ENCODE assay signal across 12 mouse cellular contexts in genomic region chr14:123376167-123376855, GRCm38 (mm10).
DNase-seq lines count a peak whose midpoint lies in the region; ATAC-seq and TF ChIP-seq lines count a peak whose summit lies in the region.
"Had no signal": no experiment of that assay in that cellular context is flagged by ENCODE, and none has a peak within 500 bp of the region (broad histone marks: within the 10 kb centered on the region; RNA-seq: fewer than 3 reads in every experiment).

No protein-coding gene starts in this region.

- peak; percentile 86 for ATAC-seq in Patski
- ATAC-seq in forebrain, embryonic 15.5 days (replicated peaks) = peak; percentile 36; the same call in 1 of the 2 replicates
- peak; percentile 39; the same call in 1 of the 2 replicates for ATAC-seq in midbrain, embryonic 16.5 days
- ATAC-seq in lung, postnatal 0 days = no peak

- H3K4me1 ChIP-seq in forebrain, embryonic 15.5 days = no peaks in the 10 kb centered on the region
- H3K4me1 ChIP-seq in midbrain, embryonic 16.5 days (ENCODE audit: control insufficient read depth, insufficient read depth, low read length) = no peaks in the 10 kb centered on the region; the same call in 1 of the 2 replicates
- no peaks in the 10 kb centered on the region for H3K4me1 ChIP-seq in lung, postnatal 0 days (ENCODE audit: insufficient read depth, low read depth, low read length)
- H3K4me1 ChIP-seq: liver, embryonic 15.5 days; megakaryocyte, embryonic 14.5 days had no signal

- in situ Hi-C loops in Patski (cut with MboI; ENCODE audit: low pct_unique_long_range_greater_than_20kb) = no loop called here

- no peak overlapping the region for H3K9ac ChIP-seq in forebrain, embryonic 15.5 days (replicated peaks)
- H3K9ac ChIP-seq in midbrain, embryonic 16.5 days (ENCODE audit: low read depth, low read length) = no peak overlapping the region
- H3K9ac ChIP-seq in lung, postnatal 0 days (replicated peaks; ENCODE audit: low read depth) = no peak overlapping the region
- H3K9ac ChIP-seq: liver, embryonic 15.5 days had no signal

- POLR2A ChIA-PET in Patski (lab: Charles Lee) = no interaction called here

- no peaks in the 10 kb centered on the region for H3K36me3 ChIP-seq in forebrain, embryonic 15.5 days
- H3K36me3 ChIP-seq in midbrain, embryonic 16.5 days (ENCODE audit: control insufficient read depth, insufficient read depth, low read length) = no peaks in the 10 kb centered on the region
- H3K36me3 ChIP-seq in lung, postnatal 0 days (ENCODE audit: insufficient read depth, low read length) = no peaks in the 10 kb centered on the region
- H3K36me3 ChIP-seq: liver, embryonic 15.5 days had no signal

- CTCF ChIA-PET in Patski (lab: Charles Lee) = interaction anchor here (0.6 kb wide), 1 partner anchor 1056 kb away, joined by 3 read pairs; no protein-coding TSS in a partner anchor

- 61% methylated on average over 7 of the region's 7 CpGs for WGBS in forebrain, embryonic 15.5 days
- 46% methylated on average over 7 of the region's 7 CpGs for WGBS in midbrain, embryonic 16.5 days
- 87% methylated on average over 7 of the region's 7 CpGs for WGBS in lung, postnatal 0 days

- peaks cover 10% of the 10 kb centered on the region for H3K27me3 ChIP-seq in Patski
- no peaks in the 10 kb centered on the region for H3K27me3 ChIP-seq in forebrain, embryonic 15.5 days
- H3K27me3 ChIP-seq in midbrain, embryonic 16.5 days (ENCODE audit: control insufficient read depth, insufficient read depth, low read depth, low read length) = no peaks in the 10 kb centered on the region
- no peaks in the 10 kb centered on the region for H3K27me3 ChIP-seq in lung, postnatal 0 days (replicated peaks; ENCODE audit: insufficient read depth, low read length)
- H3K27me3 ChIP-seq: liver, embryonic 15.5 days; megakaryocyte, embryonic 14.5 days had no signal

- no peak for TF ChIP-seq EP300 in lung, postnatal 0 days (IDR thresholded peaks at IDR 0.05)

- H3K4me2 ChIP-seq in forebrain, embryonic 15.5 days (replicated peaks) = no peak overlapping the region
- no peak overlapping the region for H3K4me2 ChIP-seq in midbrain, embryonic 16.5 days (ENCODE audit: low read length)
- H3K4me2 ChIP-seq in lung, postnatal 0 days (replicated peaks; ENCODE audit: low read depth, low read length) = no peak overlapping the region
- H3K4me2 ChIP-seq: liver, embryonic 15.5 days had no signal

- peak; percentile 9 for DNase-seq in Patski (ENCODE audit: low read depth, low spot score)
- peak; percentile 43 to 54 for DNase-seq in layer of hippocampus, adult 8-10 months (ENCODE audit: low spot score in 2 of 2)
- no peak for DNase-seq in c-Kit-positive CD71-positive TER-119-positive erythroid progenitor cells, embryonic 14.5 days (ENCODE audit: low spot score)
- DNase-seq in kidney, adult 11 months = no peak
- no peak for DNase-seq in cerebellum, adult 9-11 months
- no peak for DNase-seq in lung, postnatal 0 days (ENCODE audit: low spot score)
- DNase-seq: embryo, embryonic 11 days; kidney, adult 2 months had no signal

- no peak overlapping the region for H3K4me3 ChIP-seq in forebrain, embryonic 15.5 days
- no peak overlapping the region for H3K4me3 ChIP-seq in midbrain, embryonic 16.5 days (ENCODE audit: low read depth, low read length)
- no peak overlapping the region for H3K4me3 ChIP-seq in lung, postnatal 0 days (ENCODE audit: low read depth, low read length)
- H3K4me3 ChIP-seq: liver, embryonic 15.5 days; megakaryocyte, embryonic 14.5 days had no signal

- no peaks in the 10 kb centered on the region for H3K9me3 ChIP-seq in forebrain, embryonic 15.5 days
- H3K9me3 ChIP-seq in midbrain, embryonic 16.5 days (replicated peaks; ENCODE audit: control insufficient read depth, low read length, poor library complexity, severe bottlenecking) = no peaks in the 10 kb centered on the region
- no peaks in the 10 kb centered on the region for H3K9me3 ChIP-seq in lung, postnatal 0 days (ENCODE audit: low read length)
- H3K9me3 ChIP-seq: liver, embryonic 15.5 days; megakaryocyte, embryonic 14.5 days had no signal

- TF ChIP-seq CTCF in Patski (IDR thresholded peaks at IDR 0.05) = no peak
- no peak for TF ChIP-seq CTCF in lung, postnatal 0 days (IDR thresholded peaks at IDR 0.05)

- H3K27ac ChIP-seq in forebrain, embryonic 15.5 days (replicated peaks) = peak overlapping the region; percentile 27; the same call in 1 of the 2 replicates
- no peak overlapping the region; the same call in 1 of the 2 replicates for H3K27ac ChIP-seq in midbrain, embryonic 16.5 days (ENCODE audit: low read length)
- no peak overlapping the region for H3K27ac ChIP-seq in lung, postnatal 0 days (ENCODE audit: low read length)
- H3K27ac ChIP-seq: liver, embryonic 15.5 days had no signal

Comparison
In these comparisons a context has a peak if more than half of its experiments do, and no peak if none do; other contexts are left out.
1. DNase-seq: peak in Patski (single experiment) and layer of hippocampus, adult 8-10 months (2 of 2); none in c-Kit-positive CD71-positive TER-119-positive erythroid progenitor cells, embryonic 14.5 days (single experiment), kidney, adult 11 months (single experiment), cerebellum, adult 9-11 months (single experiment) and lung, postnatal 0 days (single experiment).